Mouse (Mus musculus): ENCODE results near the gene Slc22a5.
"Not testable (repeated sequence)": the region's sequence is repeated elsewhere in the genome, so short reads cannot be mapped to it uniquely, and the experiment has no call there.

Gene Slc22a5

GRCm38 (mm10) chr11:53891505-53892451 is at the start of gene Slc22a5:
Gene Slc22a5, minus strand, starts transcription at chr11:53891660.
- peak; percentile 98 to 100 for DNase-seq (ENCODE audit: low spot score in 2 of 2)

GRCm38 (mm10) chr11:53931944-53932318 is 40.5 kb upstream of the Slc22a5 start:
- not testable (repeated sequence) for DNase-seq (ENCODE audit: low spot score in 2 of 2)

- DNase-seq (ENCODE audit: low spot score in 2 of 2): peak; percentile 30 to 63
These were observed 39.9 kb upstream of the Slc22a5 start for GRCm38 (mm10) chr11:53931091-53931943.

- DNase-seq (ENCODE audit: low spot score in 2 of 2): no peak
These were observed 38.3 kb upstream of the Slc22a5 start for GRCm38 (mm10) chr11:53929741-53930140.

GRCm38 (mm10) chr11:53928585-53928984 is 37.1 kb upstream of the Slc22a5 start:
- DNase-seq (ENCODE audit: low spot score in 2 of 2): no peak

GRCm38 (mm10) chr11:53926303-53926702 is 34.8 kb upstream of the Slc22a5 start:
- no peak for DNase-seq (ENCODE audit: low spot score in 2 of 2)

- DNase-seq (ENCODE audit: low spot score in 2 of 2): no peak
These were observed 27.4 kb upstream of the Slc22a5 start for GRCm38 (mm10) chr11:53918851-53919250.

GRCm38 (mm10) chr11:53911011-53911410 is 19.6 kb upstream of the Slc22a5 start:
- no peak for DNase-seq (ENCODE audit: low spot score in 2 of 2)

- no peak for DNase-seq (ENCODE audit: low spot score in 2 of 2)
These were observed 17.2 kb upstream of the Slc22a5 start for GRCm38 (mm10) chr11:53908686-53909085.

- DNase-seq (ENCODE audit: low spot score in 2 of 2): no peak
These were observed 13.1 kb upstream of the Slc22a5 start for GRCm38 (mm10) chr11:53904534-53904925.

- peak; percentile 62 to 65 for DNase-seq (ENCODE audit: low spot score in 2 of 2)
These were observed 12.5 kb upstream of the Slc22a5 start for GRCm38 (mm10) chr11:53903781-53904533.

GRCm38 (mm10) chr11:53902741-53903140 is 11.3 kb upstream of the Slc22a5 start:
- no peak for DNase-seq (ENCODE audit: low spot score in 2 of 2)

- no peak for DNase-seq (ENCODE audit: low spot score in 2 of 2)
These were observed 9.5 kb upstream of the Slc22a5 start for GRCm38 (mm10) chr11:53900991-53901390.

GRCm38 (mm10) chr11:53899981-53900380 is 8.5 kb upstream of the Slc22a5 start:
- no peak for DNase-seq (ENCODE audit: low spot score in 2 of 2)

- DNase-seq (ENCODE audit: low spot score in 2 of 2): no peak
These were observed 7.5 kb upstream of the Slc22a5 start for GRCm38 (mm10) chr11:53899004-53899403.

GRCm38 (mm10) chr11:53896935-53897334 is 5.5 kb upstream of the Slc22a5 start:
- no peak for DNase-seq (ENCODE audit: low spot score in 2 of 2)

GRCm38 (mm10) chr11:53893451-53893850 is 2.0 kb upstream of the Slc22a5 start:
- no peak for DNase-seq (ENCODE audit: low spot score in 2 of 2)

- DNase-seq (ENCODE audit: low spot score in 2 of 2): no peak
These were observed 1.4 kb upstream of the Slc22a5 start for GRCm38 (mm10) chr11:53892716-53893416.

- no peak for DNase-seq (ENCODE audit: low spot score in 2 of 2)
These were observed 455 bp downstream of the Slc22a5 start for GRCm38 (mm10) chr11:53890906-53891504.

- DNase-seq (ENCODE audit: low spot score in 2 of 2): no peak
These were observed 1.2 kb downstream of the Slc22a5 start for GRCm38 (mm10) chr11:53890225-53890624.
